10 mouse cellular contexts compared by ENCODE assay signal in the genomic region with DNA sequence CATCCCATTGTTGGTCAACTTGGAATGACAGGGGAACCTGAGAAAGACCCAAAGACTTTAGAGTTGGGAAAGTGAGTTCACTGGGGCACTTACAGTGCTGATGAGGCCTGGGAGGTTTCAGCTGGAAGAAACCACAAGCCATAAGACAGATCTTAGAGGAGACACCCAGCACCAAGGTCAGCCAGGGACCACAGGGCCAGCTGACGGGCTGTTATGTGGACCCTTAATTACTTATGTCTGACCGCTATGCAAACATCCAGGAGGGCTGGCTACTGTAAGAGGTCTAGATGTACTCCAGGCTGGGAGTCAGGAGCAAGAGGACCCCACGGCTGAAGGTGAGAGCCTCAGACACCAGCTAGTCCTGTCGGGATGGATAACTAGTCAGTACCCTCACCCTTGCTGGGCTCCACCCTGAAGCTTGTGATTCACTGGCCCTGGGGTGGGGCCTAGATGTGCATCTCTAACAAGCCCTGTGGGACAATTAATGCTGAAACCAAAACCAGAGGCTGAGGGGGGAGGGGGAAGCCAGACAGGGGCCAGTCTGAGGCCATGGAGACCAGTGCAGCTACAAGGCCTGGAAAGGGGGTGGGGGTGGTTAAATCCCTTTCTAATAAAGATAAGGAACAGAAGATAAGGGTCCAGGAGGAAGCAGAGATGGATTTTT.
A peak's percentile ranks its signal among the peaks of the same experiment; 100 is the strongest.
DNase-seq lines count a peak whose midpoint lies in the region; ATAC-seq lines count a peak whose summit lies in the region.
"Had no signal": no experiment of that assay in that cellular context is flagged by ENCODE, and none has a peak within 500 bp of the region (broad histone marks: within the 10 kb centered on the region; RNA-seq: fewer than 3 reads in every experiment).

No protein-coding gene starts in this region.

- ATAC-seq in heart, embryonic 11.5 days (replicated peaks; ENCODE audit: insufficient number of reproducible peaks, low FRiP score, low TSS enrichment): no peak
- ATAC-seq in intestine, embryonic 16.5 days: peak; percentile 84
- ATAC-seq: Patski had no signal

- peak overlapping the region; percentile 35; the same call in 1 of the 2 replicates for H3K27ac ChIP-seq in heart, embryonic 11.5 days (ENCODE audit: low read depth, low read length)
- peak overlapping the region; percentile 51; the same call in 1 of the 2 replicates for H3K27ac ChIP-seq in intestine, embryonic 16.5 days (ENCODE audit: low read length)
- H3K27ac ChIP-seq: limb, embryonic 15.5 days had no signal

- no peak overlapping the region for H3K4me3 ChIP-seq in heart, embryonic 11.5 days (ENCODE audit: low read depth, low read length)
- no peak overlapping the region for H3K4me3 ChIP-seq in intestine, embryonic 16.5 days (ENCODE audit: low read length)
- H3K4me3 ChIP-seq: limb, embryonic 15.5 days had no signal

- no peaks in the 10 kb centered on the region for H3K9me3 ChIP-seq in heart, embryonic 11.5 days (replicated peaks; ENCODE audit: control insufficient read depth, low read length)
- H3K9me3 ChIP-seq in intestine, embryonic 16.5 days (ENCODE audit: control insufficient read depth, low read length): no peaks in the 10 kb centered on the region
- H3K9me3 ChIP-seq: limb, embryonic 15.5 days had no signal

- no peak overlapping the region for H3K4me2 ChIP-seq in heart, embryonic 11.5 days
- no peak overlapping the region for H3K4me2 ChIP-seq in intestine, embryonic 16.5 days (ENCODE audit: low read depth, low read length)
- H3K4me2 ChIP-seq: limb, embryonic 15.5 days had no signal

- 48% methylated on average over 4 of the region's 4 CpGs for WGBS in heart, embryonic 11.5 days (ENCODE audit: insufficient replicate concordance)
- WGBS in intestine, embryonic 16.5 days: 55% methylated on average over 4 of the region's 4 CpGs

- no peaks in the 10 kb centered on the region for H3K36me3 ChIP-seq in heart, embryonic 11.5 days (ENCODE audit: control insufficient read depth, insufficient read depth, low read length)
- H3K36me3 ChIP-seq in intestine, embryonic 16.5 days (ENCODE audit: control insufficient read depth, insufficient read depth, low read length): no peaks in the 10 kb centered on the region

- no peaks in the 10 kb centered on the region for H3K27me3 ChIP-seq in heart, embryonic 11.5 days (ENCODE audit: control insufficient read depth, insufficient read depth, low read length)
- no peaks in the 10 kb centered on the region for H3K27me3 ChIP-seq in intestine, embryonic 16.5 days (replicated peaks; ENCODE audit: control insufficient read depth, insufficient read depth, low read length)
- H3K27me3 ChIP-seq: limb, embryonic 15.5 days; Patski had no signal

- DNase-seq in heart, postnatal 36 days: no peak
- peak; percentile 34 to 48 for DNase-seq in kidney, postnatal 4 days
- no peak for DNase-seq in kidney, adult 11 months
- peak; percentile 3 for DNase-seq in Muller cell, postnatal 12 days (ENCODE audit: inconsistent ontology term)
- no peak for DNase-seq in yolk sac, embryonic 10.5 days (ENCODE audit: low spot score)
- DNase-seq in spleen, postnatal 14 days (ENCODE audit: low spot score in 2 of 2): no peak

- intact Hi-C loops in heart, postnatal 36 days (cut with DNase I): no loop called here

- H3K9ac ChIP-seq in heart, embryonic 11.5 days (ENCODE audit: low read depth, low read length): 0 out of 2 replicates have a peak overlapping the region, but pooled peaks have one; percentile 10
- H3K9ac ChIP-seq in intestine, embryonic 16.5 days (ENCODE audit: low read depth, low read length): no peak overlapping the region
- H3K9ac ChIP-seq: limb, embryonic 15.5 days had no signal

- H3K4me1 ChIP-seq in heart, embryonic 11.5 days (ENCODE audit: control insufficient read depth, insufficient read depth, low read length): peaks cover 8% of the 10 kb centered on the region
- peaks cover 18% of the 10 kb centered on the region for H3K4me1 ChIP-seq in intestine, embryonic 16.5 days (ENCODE audit: control insufficient read depth, insufficient read depth, low read length)

Comparison
In these comparisons a context has a peak if more than half of its experiments do, and no peak if none do; other contexts are left out.
1. DNase-seq: peak in kidney, postnatal 4 days (2 of 2) and Muller cell, postnatal 12 days (single experiment); none in heart, postnatal 36 days (0 of 2), kidney, adult 11 months (single experiment), yolk sac, embryonic 10.5 days (single experiment) and spleen, postnatal 14 days (0 of 2).